Mouse (Mus musculus) kidney, adult 11 months (tissue): ENCODE results near the gene Olfr1094.

Source experiments
- DNase-seq: peaks from one replicate; pipeline ENCODE4 v3.0.0; 2022

Gene Olfr1094

DNA sequence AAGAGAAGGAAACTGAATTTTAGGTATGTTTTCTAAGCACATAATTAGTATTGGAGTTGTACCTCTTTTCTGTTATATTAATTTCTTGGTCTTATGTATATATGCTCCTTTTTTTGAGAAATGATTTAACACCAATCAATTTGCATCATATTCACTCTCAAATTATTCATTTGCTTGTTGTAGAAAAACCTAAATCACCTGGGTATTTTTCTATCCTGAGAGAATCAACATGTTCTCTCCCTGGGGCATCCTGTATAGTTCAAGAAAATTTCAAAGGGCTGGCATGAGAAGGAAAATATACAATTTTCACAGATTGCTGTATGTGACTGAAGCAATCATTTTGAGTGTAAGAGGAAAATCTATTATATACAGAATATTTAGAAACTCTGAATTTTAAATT is at the start of gene Olfr1094:
Olfr1094 (plus strand) TSS at position 301 of the 400 bp plus-strand sequence.
- DNase-seq = no peak

DNA sequence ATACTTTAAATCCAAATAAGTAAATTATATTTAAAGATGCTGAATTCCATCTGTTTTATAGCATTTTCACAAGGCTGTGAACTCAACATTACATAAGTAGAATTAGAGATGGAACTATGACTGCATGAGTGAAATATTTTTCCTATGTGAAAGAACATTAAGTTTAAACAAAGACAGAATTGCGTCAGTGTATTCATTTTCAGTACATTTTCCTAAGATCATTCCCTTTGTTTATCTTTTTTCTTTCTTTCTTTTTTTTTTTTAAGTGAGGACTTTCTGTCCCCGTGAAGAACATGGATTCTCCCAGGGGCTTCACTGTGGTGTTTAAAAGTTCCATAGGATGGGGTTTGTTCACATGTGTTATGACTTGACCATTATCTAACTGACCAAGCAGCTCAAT is 42.3 kb upstream of the Olfr1094 start, which contains the start of gene Olfr1093:
Olfr1093 (plus strand) TSS at position 301 of the 400 bp plus-strand sequence.
- DNase-seq = no peak

GRCm38 (mm10) chr2:86809918-86810317 is 14.5 kb upstream of the Olfr1094 start, which contains the start of gene Olfr141:
Gene Olfr141, minus strand, starts transcription at chr2:86810018.
- no peak for DNase-seq

- DNase-seq = no peak
Measured at GRCm38 (mm10) chr2:86851596-86851995, 27.1 kb downstream of the Olfr1094 start, which contains the start of gene Olfr1095. Gene Olfr1095, minus strand, starts transcription at chr2:86851696.

GRCm38 (mm10) chr2:86874702-86875101 is 50.2 kb downstream of the Olfr1094 start, which contains the start of gene Gm13723:
Gene Gm13723, minus strand, starts transcription at chr2:86874802.
- no peak for DNase-seq
